Mouse (Mus musculus): ENCODE data around the gene Mrpl58. TPM values are rescaled to one million over a fixed set of nuclear protein-coding genes. Genes with fewer than 3 reads are reported as not detected.

Gene Mrpl58
- polyA plus RNA-seq, 1 experiment from 2014 or later: 180 TPM

DNA sequence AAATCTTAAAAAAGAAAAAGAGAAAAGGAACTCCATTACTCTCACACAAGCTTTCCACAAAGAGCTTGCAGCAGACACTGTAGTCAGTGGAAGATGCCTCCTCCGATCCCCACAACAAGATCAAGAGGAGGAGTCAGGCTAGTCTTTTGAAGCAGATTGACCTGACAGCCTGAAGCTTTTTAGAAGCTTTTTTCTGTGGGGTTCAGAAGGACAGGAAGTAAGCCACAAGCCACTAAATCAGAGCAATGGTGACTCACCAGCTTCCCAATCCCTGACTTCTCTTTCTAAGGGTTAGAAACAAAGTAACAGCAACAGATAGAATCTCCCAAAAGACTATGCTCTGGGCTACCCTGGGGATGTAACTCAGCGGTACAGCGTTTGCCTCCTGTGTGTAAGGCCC lies 35.8 kb downstream of the Mrpl58 start:
- WGBS: 69% methylated on average over 3 of the region's 3 CpGs
- no peak overlapping the region for H3K27ac ChIP-seq (ENCODE audit: low read length)
- ATAC-seq (no peak), DNase-seq (ENCODE audit: low spot score) (no peak)
- no peak overlapping the region for H3K4me2 ChIP-seq (replicated peaks; ENCODE audit: low read depth, low read length)
- no peak overlapping the region for H3K4me3 ChIP-seq (ENCODE audit: low read depth, low read length)
- H3K4me1 ChIP-seq (ENCODE audit: insufficient read depth, low read depth, low read length): peaks cover 10% of the 10 kb centered on the region; the same call in 1 of the 2 replicates
- no peaks in the 10 kb centered on the region for H3K27me3 ChIP-seq (replicated peaks; ENCODE audit: insufficient read depth, low read length)
- no peak overlapping the region for H3K9ac ChIP-seq (replicated peaks; ENCODE audit: low read depth)
- H3K9me3 ChIP-seq (ENCODE audit: low read length): no peaks in the 10 kb centered on the region
- TF ChIP-seq CTCF (IDR thresholded peaks at IDR 0.05) (no peak), EP300 (IDR thresholded peaks at IDR 0.05) (no peak)
- no peaks in the 10 kb centered on the region for H3K36me3 ChIP-seq (ENCODE audit: insufficient read depth, low read length)

- no peak for TF ChIP-seq EP300 (IDR thresholded peaks at IDR 0.05)
- TF ChIP-seq CTCF (IDR thresholded peaks at IDR 0.05): peak; percentile 40; the same call in 1 of the 2 replicates
- H3K36me3 ChIP-seq (ENCODE audit: insufficient read depth, low read length): no peaks in the 10 kb centered on the region
- no peaks in the 10 kb centered on the region for H3K27me3 ChIP-seq (replicated peaks; ENCODE audit: insufficient read depth, low read length)
- WGBS: 93% methylated on average over 9 of the region's 9 CpGs
- peaks cover 10% of the 10 kb centered on the region; the same call in 1 of the 2 replicates for H3K4me1 ChIP-seq (ENCODE audit: insufficient read depth, low read depth, low read length)
- DNase-seq (ENCODE audit: low spot score) (no peak), ATAC-seq (no peak)
- H3K4me2 ChIP-seq (replicated peaks; ENCODE audit: low read depth, low read length): no peak within 1 kb of the TSS
- no peak within 1 kb of the TSS for H3K4me3 ChIP-seq (ENCODE audit: low read depth, low read length)
- no peak within 1 kb of the TSS for H3K9ac ChIP-seq (replicated peaks; ENCODE audit: low read depth)
- no peak within 1 kb of the TSS for H3K27ac ChIP-seq (ENCODE audit: low read length)
- H3K9me3 ChIP-seq (ENCODE audit: low read length): no peaks in the 10 kb centered on the region
These were observed 36.5 kb downstream of the Mrpl58 start, which contains the start of gene Trim80 for GRCm38 (mm10) chr11:115439906-115440595. TSS of gene Trim80 (plus strand) at chr11:115440545.

DNA sequence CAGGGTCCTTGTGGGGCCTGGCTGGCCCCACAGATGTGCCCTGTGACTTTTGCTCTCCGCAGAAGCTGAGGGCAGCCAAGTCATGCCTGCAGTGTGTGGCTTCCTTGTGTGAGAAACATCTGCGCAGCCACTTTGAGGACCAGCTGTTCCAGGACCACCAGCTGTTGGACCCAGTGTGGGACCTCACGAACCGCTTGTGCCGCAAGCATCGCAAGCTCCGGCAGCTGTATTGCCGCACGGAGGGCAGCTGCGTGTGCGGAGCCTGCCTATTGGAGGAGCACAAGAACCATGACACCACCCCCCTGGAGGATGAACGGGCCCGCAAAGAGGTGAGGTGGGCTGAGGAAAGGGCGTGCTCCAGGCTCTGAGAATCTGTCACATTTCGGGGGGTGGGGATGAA lies 37.9 kb downstream of the Mrpl58 start:
- Histone ChIP-seq H3K9me3 (ENCODE audit: low read length) (no peaks in the 10 kb centered on the region), H3K27me3 (replicated peaks; ENCODE audit: insufficient read depth, low read length) (no peaks in the 10 kb centered on the region), H3K27ac (ENCODE audit: low read length) (no peak overlapping the region), H3K9ac (replicated peaks; ENCODE audit: low read depth) (no peak overlapping the region), H3K4me3 (ENCODE audit: low read depth, low read length) (no peak overlapping the region), H3K36me3 (ENCODE audit: insufficient read depth, low read length) (no peaks in the 10 kb centered on the region), H3K4me2 (replicated peaks; ENCODE audit: low read depth, low read length) (no peak overlapping the region), H3K4me1 (ENCODE audit: insufficient read depth, low read depth, low read length) (no peaks in the 10 kb centered on the region)
- no peak for TF ChIP-seq CTCF (IDR thresholded peaks at IDR 0.05)
- TF ChIP-seq EP300 (IDR thresholded peaks at IDR 0.05): no peak
- peak; percentile 46 for ATAC-seq
- no peak for DNase-seq (ENCODE audit: low spot score)
- WGBS: 48% methylated on average over 15 of the region's 15 CpGs

GRCm38 (mm10) chr11:115446906-115447305 lies 43.4 kb downstream of the Mrpl58 start:
- H3K4me3 ChIP-seq (ENCODE audit: low read depth, low read length): no peak overlapping the region
- WGBS: 19% methylated on average over 3 of the region's 3 CpGs
- 0 out of 2 replicates have a peak, but pooled peaks cover 4% of the 10 kb centered on the region for H3K4me1 ChIP-seq (ENCODE audit: insufficient read depth, low read depth, low read length)
- H3K9me3 ChIP-seq (ENCODE audit: low read length): no peaks in the 10 kb centered on the region
- DNase-seq (ENCODE audit: low spot score) (no peak), ATAC-seq (no peak)
- no peaks in the 10 kb centered on the region for H3K36me3 ChIP-seq (ENCODE audit: insufficient read depth, low read length)
- no peak overlapping the region for H3K4me2 ChIP-seq (replicated peaks; ENCODE audit: low read depth, low read length)
- H3K27ac ChIP-seq (ENCODE audit: low read length): no peak overlapping the region
- no peak overlapping the region for H3K9ac ChIP-seq (replicated peaks; ENCODE audit: low read depth)
- H3K27me3 ChIP-seq (replicated peaks; ENCODE audit: insufficient read depth, low read length): no peaks in the 10 kb centered on the region
- TF ChIP-seq CTCF (IDR thresholded peaks at IDR 0.05): no peak

DNA sequence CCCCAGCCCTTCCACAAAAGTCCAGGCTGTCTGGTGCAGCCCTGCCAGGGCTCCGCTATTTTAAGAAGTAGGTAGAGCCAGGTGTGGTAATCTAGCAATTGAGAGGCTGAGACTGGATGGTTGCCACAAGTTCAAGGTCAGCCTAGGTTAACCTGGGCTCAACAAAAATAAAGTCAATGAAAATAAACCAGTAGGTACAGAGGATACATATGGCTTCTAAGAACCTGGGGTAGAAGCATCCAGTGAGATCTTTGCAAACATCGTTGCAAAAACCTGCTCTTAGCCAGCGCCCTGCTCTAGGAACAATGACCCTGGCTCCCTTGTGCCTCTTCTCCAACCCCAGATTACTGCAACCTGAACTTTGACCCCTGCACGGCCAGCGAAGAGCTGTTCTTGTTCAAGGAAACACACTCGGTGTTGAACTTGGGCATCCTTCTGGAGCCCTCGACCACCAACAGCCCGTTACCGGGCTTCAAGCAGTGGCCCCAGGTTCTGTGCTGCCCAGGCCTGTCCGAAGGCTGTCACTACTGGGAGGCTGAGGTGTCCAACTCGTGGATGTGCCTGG lies 43.9 kb downstream of the Mrpl58 start:
- no peak for DNase-seq (ENCODE audit: low spot score)
- no peak for ATAC-seq
- no peak overlapping the region for H3K9ac ChIP-seq (replicated peaks; ENCODE audit: low read depth)
- H3K9me3 ChIP-seq (ENCODE audit: low read length): no peaks in the 10 kb centered on the region
- no peak overlapping the region for H3K27ac ChIP-seq (ENCODE audit: low read length)
- no peak overlapping the region for H3K4me3 ChIP-seq (ENCODE audit: low read depth, low read length)
- no peaks in the 10 kb centered on the region for H3K27me3 ChIP-seq (replicated peaks; ENCODE audit: insufficient read depth, low read length)
- H3K36me3 ChIP-seq (ENCODE audit: insufficient read depth, low read length): no peaks in the 10 kb centered on the region
- TF ChIP-seq CTCF (IDR thresholded peaks at IDR 0.05): no peak
- TF ChIP-seq EP300 (IDR thresholded peaks at IDR 0.05): no peak
- WGBS: 83% methylated on average over 11 of the region's 11 CpGs
- H3K4me1 ChIP-seq (ENCODE audit: insufficient read depth, low read depth, low read length): 0 out of 2 replicates have a peak, but pooled peaks cover 4% of the 10 kb centered on the region
- no peak overlapping the region for H3K4me2 ChIP-seq (replicated peaks; ENCODE audit: low read depth, low read length)

- Histone ChIP-seq H3K27ac (ENCODE audit: low read length) (no peak overlapping the region), H3K9me3 (ENCODE audit: low read length) (no peaks in the 10 kb centered on the region), H3K9ac (replicated peaks; ENCODE audit: low read depth) (no peak overlapping the region), H3K4me2 (replicated peaks; ENCODE audit: low read depth, low read length) (no peak overlapping the region), H3K4me3 (ENCODE audit: low read depth, low read length) (no peak overlapping the region), H3K4me1 (ENCODE audit: insufficient read depth, low read depth, low read length) (0 out of 2 replicates have a peak, but pooled peaks cover 4% of the 10 kb centered on the region), H3K36me3 (ENCODE audit: insufficient read depth, low read length) (no peaks in the 10 kb centered on the region), H3K27me3 (replicated peaks; ENCODE audit: insufficient read depth, low read length) (no peaks in the 10 kb centered on the region)
- TF ChIP-seq EP300 (IDR thresholded peaks at IDR 0.05): no peak
- no peak for TF ChIP-seq CTCF (IDR thresholded peaks at IDR 0.05)
- WGBS: 86% methylated on average over 16 of the region's 16 CpGs
- DNase-seq (ENCODE audit: low spot score) (no peak), ATAC-seq (no peak)
These were observed 44.5 kb downstream of the Mrpl58 start for GRCm38 (mm10) chr11:115448075-115448474.
